Mouse (Mus musculus) midbrain, embryonic 14.5 days (tissue): ENCODE results near the gene Slc17a2. TPM values are rescaled to one million over a fixed set of nuclear protein-coding genes. Genes with fewer than 3 reads are reported as not detected.

Experiments used
- polyA plus RNA-seq: library from polyadenylated mRNA; unstranded; fragments of >200 nt; fragmentation: Nextera tagmentation; extraction: Ambion mirVana; gene quantifications from 2 replicates; pipeline ENCODE4 v1.2.1, GENCODE M21; 2014

The Slc17a2 gene
- polyA plus RNA-seq, 1 experiment from 2014 or later, result not detected

Other genes starting within 250 kb of the Slc17a2 start
- gene Hist1h3e, start 244.6 kb upstream of the Slc17a2 start, polyA plus RNA-seq, result 3.1 and 3.8 TPM in 2 replicates
- 30.2 and 34.0 TPM in 2 replicates for gene Hist1h2ae, start 235.8 kb upstream of the Slc17a2 start, polyA plus RNA-seq
- gene Hist1h2bg, start 235.6 kb upstream of the Slc17a2 start, polyA plus RNA-seq, result 1.4 and 2.6 TPM in 2 replicates
- gene Hist1h2bf, start 232.8 kb upstream of the Slc17a2 start, polyA plus RNA-seq, result 1.5 and 2.7 TPM in 2 replicates
- gene Hist1h2ad, start 232.6 kb upstream of the Slc17a2 start, polyA plus RNA-seq, result 2.1 and 2.2 TPM in 2 replicates
- gene Hist1h3d, start 231.2 kb upstream of the Slc17a2 start, polyA plus RNA-seq, result 1.6 and 2.0 TPM in 2 replicates
- 38.1 and 40.0 TPM in 2 replicates for gene Hist1h4d, start 225.4 kb upstream of the Slc17a2 start, polyA plus RNA-seq
- 0.72 and 1.4 TPM in 2 replicates for gene Hist1h2be, start 185.9 kb upstream of the Slc17a2 start, polyA plus RNA-seq
- gene Hist1h1e, start 184.4 kb upstream of the Slc17a2 start, polyA plus RNA-seq, result 4.4 and 8.6 TPM in 2 replicates
- 0.57 and 0.67 TPM in 2 replicates for gene Hist1h2ac, start 123.0 kb upstream of the Slc17a2 start, polyA plus RNA-seq
- gene Hist1h2bc, start 122.8 kb upstream of the Slc17a2 start, polyA plus RNA-seq, result 13.1 and 17.3 TPM in 2 replicates
- not detected in 2 replicates for gene Hist1h1t, start 111.2 kb upstream of the Slc17a2 start, polyA plus RNA-seq
- gene Hist1h4c, start 108.5 kb upstream of the Slc17a2 start, polyA plus RNA-seq, result 2.9 and 4.3 TPM in 2 replicates
- 0.77 and 3.9 TPM in 2 replicates for gene Hfe, start 96.1 kb upstream of the Slc17a2 start, polyA plus RNA-seq
- gene Hist1h1c, start 68.2 kb upstream of the Slc17a2 start, polyA plus RNA-seq, result 5.7 and 9.2 TPM in 2 replicates
- 1.2 TPM in 2 replicates for gene Hist1h3c, start 61.4 kb upstream of the Slc17a2 start, polyA plus RNA-seq
- gene Hist1h2bb, start 60.3 kb upstream of the Slc17a2 start, polyA plus RNA-seq, result 0.51 TPM in 1 of 2 replicates, not detected in the other
- 11.3 and 13.5 TPM in 2 replicates for gene Hist1h2ab, start 55.9 kb upstream of the Slc17a2 start, polyA plus RNA-seq
- gene Hist1h3b, start 54.7 kb upstream of the Slc17a2 start, polyA plus RNA-seq, result 3.5 and 4.0 TPM in 2 replicates
- 2.8 and 5.0 TPM in 2 replicates for gene Hist1h4b, start 50.0 kb upstream of the Slc17a2 start, polyA plus RNA-seq
- 0.47 and 1.1 TPM in 2 replicates for gene Hist1h4a, start 45.8 kb upstream of the Slc17a2 start, polyA plus RNA-seq
- gene Hist1h3a, start 44.6 kb upstream of the Slc17a2 start, polyA plus RNA-seq, result 2.2 TPM in 2 replicates
- 0.93 TPM in 1 of 2 replicates, not detected in the other for gene Hist1h1a, start 43.3 kb upstream of the Slc17a2 start, polyA plus RNA-seq
- gene Trim38, start 37.1 kb upstream of the Slc17a2 start, polyA plus RNA-seq, result not detected in 2 replicates
- not detected in 2 replicates for gene Slc17a3, start 32.4 kb downstream of the Slc17a2 start, polyA plus RNA-seq
- not detected in 2 replicates for gene Slc17a1, start 60.8 kb downstream of the Slc17a2 start, polyA plus RNA-seq
- gene Slc17a4, start 108.0 kb downstream of the Slc17a2 start, polyA plus RNA-seq, result not detected in 2 replicates
- gene Hist1h2ba, start 127.2 kb downstream of the Slc17a2 start, polyA plus RNA-seq, result not detected in 2 replicates
- not detected in 2 replicates for gene Hist1h2aa, start 127.5 kb downstream of the Slc17a2 start, polyA plus RNA-seq
- gene Scgn, start 184.2 kb downstream of the Slc17a2 start, polyA plus RNA-seq, result 1.9 and 2.7 TPM in 2 replicates